Mouse (Mus musculus) CD4-positive naive resting alpha-beta T cell, adult 57 days (primary cell): ENCODE data around the gene Cfap36. TPM values are rescaled to one million over a fixed set of nuclear protein-coding genes. Genes with fewer than 3 reads are reported as not detected.

Experiments used
- total RNA-seq: library from RNA; stranded (reverse); gene quantifications from one replicate; pipeline ENCODE4 v1.2.4, GENCODE M21; 2023

The Cfap36 gene
- 22.7 TPM for total RNA-seq

GRCm38 (mm10) chr11:29246883-29247650 is at the start of gene Cfap36:
TSS of gene Cfap36 (minus strand) at chr11:29247409.

GRCm38 (mm10) chr11:29172563-29173124 is 74.6 kb downstream of the Cfap36 start, which contains the start of gene Ppp4r3b:
TSS of gene Ppp4r3b (plus strand) at chr11:29172890.

Other genes with a start within 250 kb of the Cfap36 start
- gene Pnpt1, start 116.7 kb downstream of the Cfap36 start, total RNA-seq, result 36.8 TPM
- 106 TPM for gene Ppp4r3b, start 74.5 kb downstream of the Cfap36 start, total RNA-seq
- gene Ccdc88a, start 126.2 kb upstream of the Cfap36 start, total RNA-seq, result 4.3 TPM